Mouse (Mus musculus) forebrain, embryonic 11.5 days (tissue): Measurements from ENCODE around the gene Dbndd1. TPM values are rescaled to one million over a fixed set of nuclear protein-coding genes. Genes with fewer than 3 reads are reported as not detected.

Experiments
- polyA plus RNA-seq: library from polyadenylated mRNA; unstranded; fragments of >200 nt; fragmentation: Nextera tagmentation; extraction: Ambion mirVana; gene quantifications from 2 replicates; pipeline ENCODE4 v1.2.1, GENCODE M21; 2014

Gene Dbndd1
- polyA plus RNA-seq, 1 experiment from 2014 or later: 24.0 TPM

Other genes starting within 250 kb of the Dbndd1 start
- gene Fanca, start 196.9 kb downstream of the Dbndd1 start, polyA plus RNA-seq: 46.5 and 48.6 TPM in 2 replicates
- gene Spire2, start 182.8 kb downstream of the Dbndd1 start, polyA plus RNA-seq: 12.4 and 13.4 TPM in 2 replicates
- gene Tcf25, start 141.7 kb downstream of the Dbndd1 start, polyA plus RNA-seq: 166 and 186 TPM in 2 replicates
- gene Mc1r, start 108.4 kb downstream of the Dbndd1 start, polyA plus RNA-seq: 0.16 and 0.31 TPM in 2 replicates
- 556 and 641 TPM in 2 replicates for gene Tubb3, start 104.0 kb downstream of the Dbndd1 start, polyA plus RNA-seq
- gene Def8, start 91.9 kb downstream of the Dbndd1 start, polyA plus RNA-seq: 46.3 and 48.1 TPM in 2 replicates
- 44.3 and 51.0 TPM in 2 replicates for gene Afg3l1, start 37.6 kb downstream of the Dbndd1 start, polyA plus RNA-seq
- gene Gas8, start 3.4 kb upstream of the Dbndd1 start, polyA plus RNA-seq: 41.8 and 42.1 TPM in 2 replicates
- 8.1 and 9.1 TPM in 2 replicates for gene Rhou, start 138.5 kb upstream of the Dbndd1 start, polyA plus RNA-seq